Mouse (Mus musculus): ENCODE measurements around the gene Adprm.

Adprm gene

GRCm38 (mm10) chr11:67076781-67077180, 24.4 kb upstream of the Adprm start:
- DNase-seq (ENCODE audit: low read depth, low spot score): no peak

DNA sequence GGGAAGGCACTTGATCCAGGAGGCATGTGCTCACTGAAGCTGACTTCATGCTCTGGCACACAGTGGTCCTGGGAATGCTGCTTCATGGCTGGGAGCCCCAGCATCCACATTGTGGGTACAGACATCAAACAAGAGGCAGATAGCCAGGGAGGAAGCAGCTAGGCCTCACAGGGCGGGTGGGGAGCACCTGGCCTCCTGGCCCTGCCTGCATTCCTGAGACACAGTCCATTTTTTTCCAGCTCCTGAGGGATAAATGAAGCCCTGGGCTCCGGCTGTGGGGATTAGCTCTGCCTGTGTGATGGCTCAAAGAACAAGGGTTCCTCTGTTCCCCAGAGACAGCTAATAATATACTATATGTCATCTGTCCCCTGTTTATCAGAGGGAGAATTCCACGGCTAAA, 22.6 kb upstream of the Adprm start:
- DNase-seq (ENCODE audit: low read depth, low spot score): no peak

GRCm38 (mm10) chr11:67072615-67073130, 20.3 kb upstream of the Adprm start:
- no peak for DNase-seq (ENCODE audit: low read depth, low spot score)

DNA sequence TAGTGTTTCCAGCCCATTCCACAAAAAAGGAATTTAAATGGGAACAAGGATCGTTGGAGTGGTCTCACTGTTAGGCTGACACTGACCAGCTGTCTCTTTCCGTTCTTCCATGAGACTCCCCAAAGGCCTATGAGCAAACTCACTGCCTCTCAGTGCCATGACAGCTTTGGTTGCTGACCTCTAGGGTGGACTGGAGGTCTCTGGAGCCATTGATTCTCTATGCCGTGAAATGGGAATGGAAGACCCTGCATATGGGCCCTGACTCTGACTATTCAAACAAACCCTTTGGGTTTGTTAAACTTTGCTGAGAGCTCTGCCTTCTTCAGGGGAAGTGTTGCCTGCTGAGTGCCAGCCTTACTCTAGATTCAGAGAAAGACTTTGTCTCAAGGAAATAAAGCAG, 15.3 kb upstream of the Adprm start:
- no peak for DNase-seq (ENCODE audit: low read depth, low spot score)

- no peak for DNase-seq (ENCODE audit: low read depth, low spot score)
Measured at GRCm38 (mm10) chr11:67062726-67063125, 10.3 kb upstream of the Adprm start.

DNA sequence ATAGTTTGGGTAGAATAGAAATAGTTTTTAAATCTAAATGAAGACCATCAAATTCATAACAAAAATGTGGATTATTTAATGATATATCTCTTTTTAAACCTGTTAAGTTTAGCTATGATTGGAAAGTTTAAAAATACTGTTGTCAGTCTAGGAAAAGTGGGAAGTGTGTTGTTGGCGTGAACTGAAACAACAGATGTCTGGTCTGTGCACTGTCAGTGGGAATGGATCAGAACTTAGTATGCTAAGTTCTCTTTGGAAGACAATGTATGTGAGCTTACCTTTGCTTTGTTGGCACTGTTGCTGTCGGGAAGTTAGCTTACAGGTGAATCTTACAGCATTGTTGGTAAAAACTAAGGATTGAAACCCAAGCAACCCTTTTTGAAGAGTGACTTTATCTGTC, 8.9 kb upstream of the Adprm start:
- DNase-seq (ENCODE audit: low read depth, low spot score): no peak

DNA sequence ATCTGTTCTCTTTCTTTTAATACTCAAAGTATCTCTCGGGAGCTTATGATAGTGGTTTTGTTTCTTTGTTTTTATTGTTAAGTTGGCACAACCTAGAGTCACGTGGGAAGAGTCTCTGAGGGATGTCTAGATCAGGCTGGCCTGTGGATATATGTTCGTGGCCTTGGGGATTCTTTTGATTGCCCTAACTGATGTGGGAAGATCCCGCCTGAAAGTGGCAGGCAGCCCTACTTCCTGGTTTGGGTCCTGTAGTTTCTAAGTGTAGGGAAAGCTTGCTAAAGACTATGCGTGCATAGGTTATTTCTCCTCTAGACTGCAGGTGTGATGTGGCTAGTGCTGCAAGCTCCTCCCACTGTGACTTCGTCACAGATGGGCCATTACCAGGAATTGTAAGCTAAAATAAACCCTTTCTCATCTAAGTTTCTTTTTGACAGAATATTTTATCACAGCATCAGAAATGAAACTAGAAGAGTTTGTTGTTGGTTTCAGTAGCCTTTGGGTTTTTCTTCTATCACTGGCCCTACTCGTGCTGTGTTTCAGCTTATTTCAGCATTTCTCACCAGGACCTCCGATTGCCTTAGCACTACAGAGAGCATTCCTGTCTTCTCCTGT, 2.5 kb upstream of the Adprm start:
- no peak for DNase-seq (ENCODE audit: low read depth, low spot score)

DNA sequence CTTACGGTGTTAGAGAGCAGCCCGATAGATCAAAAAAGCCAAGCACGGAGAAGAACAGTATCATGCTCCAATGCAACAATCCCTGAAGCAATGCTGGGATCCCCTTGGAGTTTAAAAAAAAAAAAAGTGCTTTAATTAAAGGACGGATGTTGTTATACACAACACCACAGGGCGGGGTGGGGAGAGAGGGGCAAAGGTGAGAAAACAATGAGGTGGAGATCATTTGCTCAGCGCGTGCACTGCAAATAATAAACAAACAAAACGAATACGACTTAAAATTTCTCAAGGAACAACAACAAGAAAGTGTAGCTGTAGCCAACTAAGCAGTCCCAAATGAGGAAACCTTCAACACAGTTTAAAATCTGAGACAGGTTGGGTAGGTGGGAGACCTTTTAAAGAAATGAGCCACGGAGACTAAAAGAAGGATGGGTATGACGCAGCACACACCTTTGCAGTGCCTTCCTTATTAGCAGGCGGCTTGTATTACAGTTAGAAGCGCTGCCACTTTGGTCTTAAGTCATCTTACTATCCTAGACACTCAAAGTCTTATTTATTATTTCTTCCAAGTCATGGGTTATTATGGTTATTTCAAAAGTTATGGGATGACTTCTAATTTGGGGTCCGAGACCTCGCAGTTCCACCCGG, 596 bp downstream of the Adprm start:
- DNase-seq (ENCODE audit: low read depth, low spot score): no peak

GRCm38 (mm10) chr11:67049256-67049655, 3.1 kb downstream of the Adprm start:
- no peak for DNase-seq (ENCODE audit: low read depth, low spot score)

- no peak for DNase-seq (ENCODE audit: low read depth, low spot score)
Measured at GRCm38 (mm10) chr11:67048496-67048895, 3.9 kb downstream of the Adprm start.

- DNase-seq (ENCODE audit: low read depth, low spot score): no peak
Measured at GRCm38 (mm10) chr11:67047199-67047598, 5.2 kb downstream of the Adprm start.

DNA sequence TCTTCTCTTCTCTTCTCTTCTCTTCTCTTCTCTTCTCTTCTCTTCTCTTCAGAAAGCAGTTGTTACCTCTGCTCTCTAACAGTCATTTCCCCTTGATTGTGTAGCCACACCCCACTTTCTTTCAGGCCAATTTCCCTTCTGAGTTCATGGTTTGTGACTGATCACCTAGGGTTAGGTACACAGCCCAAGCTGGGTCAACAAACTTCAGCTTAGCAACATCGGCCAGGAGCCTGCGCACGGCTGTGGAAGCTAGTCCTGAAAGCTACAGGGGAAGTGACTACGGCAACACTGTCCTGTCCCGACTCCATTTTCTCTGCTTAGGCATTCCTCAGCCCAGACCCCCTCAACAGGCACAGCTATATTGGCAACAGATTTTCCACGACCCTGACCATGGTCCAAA, 7.4 kb downstream of the Adprm start:
- DNase-seq (ENCODE audit: low read depth, low spot score): no peak

DNA sequence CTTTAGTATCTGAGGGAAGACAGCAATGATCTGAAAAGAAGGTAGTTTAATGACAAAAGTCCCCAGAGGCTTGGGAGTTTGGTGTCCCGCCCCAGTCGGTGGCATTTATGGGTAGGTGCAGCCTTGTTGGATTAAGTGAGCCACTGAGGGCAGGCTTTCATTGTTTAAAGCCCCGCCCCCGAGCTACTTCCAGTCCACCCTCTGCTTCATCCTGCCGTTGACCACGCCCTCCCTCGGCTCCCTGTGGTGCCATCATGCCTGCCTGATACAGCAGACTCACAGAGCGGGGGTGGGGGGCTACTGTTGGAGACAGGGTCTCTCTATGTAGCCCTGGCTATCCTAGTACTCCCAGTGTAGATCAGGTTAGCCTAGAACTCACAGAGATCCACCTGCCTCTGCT, 9.4 kb downstream of the Adprm start:
- DNase-seq (ENCODE audit: low read depth, low spot score): no peak

DNA sequence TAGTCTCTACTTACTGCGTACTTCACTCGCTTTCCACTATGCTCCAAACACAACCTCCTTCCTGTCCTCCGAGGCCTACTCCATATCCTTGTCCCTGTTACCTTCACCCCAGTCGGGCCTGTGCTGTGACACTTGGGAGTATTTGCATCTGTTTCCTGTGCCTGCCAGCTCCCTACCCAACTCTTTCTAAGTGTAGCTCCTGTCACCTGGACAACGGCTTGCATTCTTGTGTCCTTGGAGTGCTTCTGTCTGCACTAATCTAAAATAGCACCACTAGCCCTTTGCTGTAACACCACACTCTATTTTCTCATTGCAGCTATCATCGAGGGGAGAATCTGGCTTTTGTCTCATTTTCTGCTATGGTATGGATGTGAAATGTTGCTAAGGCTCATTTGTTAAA, 11.9 kb downstream of the Adprm start:
- no peak for DNase-seq (ENCODE audit: low read depth, low spot score)

DNA sequence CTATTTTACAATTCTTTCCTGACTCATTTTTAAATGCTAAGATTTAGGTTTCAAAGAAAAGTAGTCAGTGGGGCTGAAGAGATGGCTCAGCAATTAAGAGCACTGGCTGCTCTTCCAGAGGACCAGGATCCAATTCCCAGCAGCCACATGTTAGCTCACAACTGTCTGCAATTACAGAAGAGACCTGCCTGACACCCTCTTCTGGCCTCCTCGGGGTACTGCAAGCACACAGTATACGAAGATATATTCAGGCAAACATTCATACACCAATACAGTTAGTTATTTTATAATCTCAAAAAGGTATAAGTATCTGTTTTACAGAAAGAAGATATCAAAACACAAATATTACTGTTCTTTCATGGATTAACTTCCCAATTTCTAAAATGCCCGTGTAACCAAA, 12.6 kb downstream of the Adprm start:
- no peak for DNase-seq (ENCODE audit: low read depth, low spot score)

DNA sequence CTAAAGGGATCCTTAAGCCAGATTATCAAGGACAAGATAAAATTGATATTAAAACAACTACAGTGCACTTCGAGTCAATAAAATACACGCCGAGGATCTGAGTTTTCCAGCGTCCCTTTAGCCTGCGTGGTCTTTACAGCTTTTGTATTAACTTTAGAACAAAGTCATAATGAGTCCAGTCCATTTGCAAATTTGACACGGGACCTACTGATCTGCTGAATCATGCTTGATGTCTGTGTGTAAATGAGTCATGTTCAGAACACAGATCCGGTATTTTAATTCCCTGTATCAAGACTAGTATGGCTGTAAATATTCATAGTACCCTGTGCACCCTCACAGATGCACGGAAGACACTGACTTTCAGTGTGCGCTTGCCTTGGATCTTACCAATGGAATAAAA, 15.5 kb downstream of the Adprm start:
- no peak for DNase-seq (ENCODE audit: low read depth, low spot score)

DNA sequence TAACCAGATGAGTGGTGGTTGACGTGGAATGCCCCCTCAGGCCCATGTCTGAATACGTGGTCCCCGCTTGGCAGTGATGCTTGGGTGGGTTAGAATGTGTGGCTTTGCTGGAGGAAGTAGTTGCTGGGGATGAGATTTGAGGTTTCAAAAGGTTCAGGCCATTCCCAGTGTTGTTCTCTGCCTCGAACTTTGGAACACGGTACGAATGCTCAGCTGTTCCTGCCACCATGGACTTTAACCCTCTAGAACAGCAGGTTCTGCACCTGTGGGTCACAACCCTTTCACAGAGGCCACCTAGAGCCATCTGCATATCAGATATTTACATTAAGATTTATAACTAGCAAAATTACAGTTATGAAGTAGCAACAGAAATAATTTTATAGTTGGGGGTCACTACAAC, 16.2 kb downstream of the Adprm start:
- DNase-seq (ENCODE audit: low read depth, low spot score): no peak

DNA sequence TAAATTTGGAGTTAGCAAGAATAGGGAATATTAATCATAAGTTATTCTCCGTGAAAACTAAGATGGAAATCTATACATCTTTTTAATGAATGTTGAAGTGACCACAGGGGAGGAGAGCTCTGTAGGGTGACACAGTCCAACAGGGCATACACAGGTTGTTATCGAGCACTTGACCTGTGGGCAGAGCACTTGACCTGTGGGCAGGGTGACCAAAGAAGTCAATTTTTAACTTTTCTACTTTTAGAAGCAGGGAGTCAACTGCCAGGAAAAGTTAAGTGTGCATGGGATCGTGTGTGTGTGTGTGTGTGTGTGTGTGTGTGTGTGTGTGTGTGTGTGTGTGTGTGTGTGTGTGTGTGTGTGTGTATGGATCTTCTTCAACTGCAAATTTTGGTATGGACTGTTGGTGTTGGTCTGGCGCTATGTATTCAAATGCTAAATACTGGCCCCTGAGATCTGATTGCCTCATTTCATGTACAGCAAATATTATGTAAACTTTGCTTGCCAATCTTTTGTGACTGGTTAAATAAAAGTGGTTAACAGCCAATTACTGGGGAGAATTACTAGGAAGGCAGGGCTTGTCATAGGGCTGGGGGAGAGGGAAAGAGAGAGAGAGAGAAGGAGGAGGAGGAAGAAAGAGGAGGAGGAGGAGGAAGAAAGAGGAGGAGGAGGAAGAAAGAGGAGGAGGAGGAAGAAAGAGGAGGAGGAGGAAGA, 17.5 kb downstream of the Adprm start:
- no peak for DNase-seq (ENCODE audit: low read depth, low spot score)

GRCm38 (mm10) chr11:67031603-67031915, 20.8 kb downstream of the Adprm start:
- no peak for DNase-seq (ENCODE audit: low read depth, low spot score)

DNA sequence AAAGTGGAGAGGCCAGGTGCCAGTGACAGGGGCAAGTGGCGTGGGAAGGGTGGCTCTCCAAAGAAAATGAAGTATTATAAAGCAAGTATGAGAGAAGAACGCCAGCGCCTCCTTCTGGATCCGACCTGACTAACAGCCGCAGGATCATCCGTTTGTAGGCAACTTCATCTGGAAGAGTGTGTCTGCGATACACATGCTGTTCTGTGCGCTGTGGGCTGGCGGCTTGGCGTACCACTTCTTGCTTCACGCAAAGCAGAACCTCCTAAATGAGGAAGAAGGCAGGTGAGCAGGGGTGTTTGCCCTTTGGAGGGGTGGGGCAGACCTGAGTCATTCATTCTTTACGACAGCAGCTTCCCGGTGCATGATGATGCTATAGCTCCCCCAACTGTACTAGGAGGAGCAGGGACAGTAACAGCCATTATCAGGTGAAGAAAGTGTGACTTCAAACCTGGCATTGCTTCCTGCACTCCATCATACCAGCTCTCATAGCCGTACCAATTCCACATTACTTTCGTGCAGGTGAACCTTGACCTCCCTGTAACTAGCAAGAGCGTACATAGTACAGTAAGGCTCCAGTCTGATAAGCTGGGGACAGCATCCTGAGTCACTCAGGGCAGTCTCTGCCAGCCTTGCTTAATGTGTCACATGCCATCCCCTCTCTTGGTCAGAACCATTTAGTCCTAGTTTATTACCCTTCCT, 21.3 kb downstream of the Adprm start:
- no peak for DNase-seq (ENCODE audit: low read depth, low spot score)

DNA sequence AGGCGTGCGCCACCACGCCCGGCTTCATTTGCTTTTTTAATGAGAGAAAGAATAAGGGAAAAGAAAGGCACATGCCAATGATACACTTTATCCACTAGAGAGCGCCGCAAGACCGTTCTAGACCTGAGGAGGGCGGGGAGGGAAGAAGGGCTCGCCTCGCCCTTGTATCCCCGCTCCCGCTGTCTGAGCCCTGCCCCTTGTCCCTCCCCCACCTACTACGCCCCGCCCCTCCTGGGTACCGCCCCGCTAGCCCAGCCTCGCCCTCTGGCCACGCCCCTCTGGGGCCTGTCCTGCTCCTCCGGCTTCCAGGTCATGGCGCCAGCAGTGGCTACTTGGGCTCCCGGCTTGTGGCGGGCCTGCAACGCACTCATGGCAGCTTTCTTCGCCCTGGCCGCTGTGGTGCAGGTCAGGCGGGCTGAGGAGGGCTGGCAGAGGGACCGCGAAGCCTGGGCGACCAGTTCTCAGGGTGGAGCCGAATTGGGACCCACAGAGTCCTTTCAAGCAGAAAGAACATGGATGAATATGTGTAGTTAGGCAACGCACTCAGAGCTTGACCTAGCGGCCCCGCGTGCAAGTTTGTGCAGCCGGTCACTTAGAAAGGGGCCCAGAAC, 27.4 kb downstream of the Adprm start, which contains the start of gene Tmem220:
Gene Tmem220, plus strand, starts transcription at position 288 of the 611 bp plus-strand sequence.
- peak; percentile 93 for DNase-seq (ENCODE audit: low read depth, low spot score)

GRCm38 (mm10) chr11:67023802-67024340, 28.5 kb downstream of the Adprm start:
- DNase-seq (ENCODE audit: low read depth, low spot score): no peak

Measured in embryo, embryonic 11.5 days (tissue).